Mouse (Mus musculus) heart, embryonic 10.5 days (tissue): ENCODE results near the gene Olfr1410. TPM values are rescaled to one million over a fixed set of nuclear protein-coding genes. Genes with fewer than 3 reads are reported as not detected.

Source experiments
- DNase-seq: peaks from one replicate; pipeline ENCODE4 v3.0.0-alpha.2; 2017; ENCODE audit warnings: low spot score
- H3K27ac ChIP-seq: fragments of 300-500 bp; sonication (generic); 2 replicates; pipeline ENCODE4 v1.5.1; 2016; ENCODE audit warnings: mild to moderate bottlenecking
- H3K27me3 ChIP-seq: fragments of 300-500 bp; sonication (generic); 2 replicates; pipeline ENCODE4 v1.6.1; 2016; ENCODE audit warnings: mild to moderate bottlenecking; ENCODE audit not compliant: poor library complexity, insufficient read depth, severe bottlenecking
- H3K36me3 ChIP-seq: fragments of 300-500 bp; sonication (generic); 2 replicates; pipeline ENCODE4 v1.6.1; 2016; ENCODE audit warnings: mild to moderate bottlenecking, moderate library complexity
- H3K4me1 ChIP-seq: fragments of 300-500 bp; sonication (generic); 2 replicates; pipeline ENCODE4 v1.6.1; 2016; ENCODE audit warnings: mild to moderate bottlenecking
- H3K4me3 ChIP-seq: fragments of 300-500 bp; sonication (generic); 2 replicates; pipeline ENCODE4 v1.5.1; 2016; ENCODE audit warnings: mild to moderate bottlenecking, moderate library complexity
- H3K9me3 ChIP-seq: fragments of 300-500 bp; sonication (generic); 2 replicates; pipeline ENCODE4 v1.6.1; 2016; ENCODE audit warnings: mild to moderate bottlenecking, moderate library complexity
- WGBS: fragments of 180-500 bp; shearing (Covaris S2); methylation state at CpG from one replicate; pipeline ENCODE4 v1.1.7; 2016; 5-methylcytosine and 5-hydroxymethylcytosine counted together
- polyA plus RNA-seq: library from polyadenylated mRNA; unstranded; fragments of >200 nt; fragmentation: Nextera tagmentation; extraction: Ambion mirVana; gene quantifications from 2 replicates; pipeline ENCODE4 v1.2.1, GENCODE M21; 2016

The Olfr1410 gene
- polyA plus RNA-seq, 1 experiment from 2014 or later = not detected

DNA sequence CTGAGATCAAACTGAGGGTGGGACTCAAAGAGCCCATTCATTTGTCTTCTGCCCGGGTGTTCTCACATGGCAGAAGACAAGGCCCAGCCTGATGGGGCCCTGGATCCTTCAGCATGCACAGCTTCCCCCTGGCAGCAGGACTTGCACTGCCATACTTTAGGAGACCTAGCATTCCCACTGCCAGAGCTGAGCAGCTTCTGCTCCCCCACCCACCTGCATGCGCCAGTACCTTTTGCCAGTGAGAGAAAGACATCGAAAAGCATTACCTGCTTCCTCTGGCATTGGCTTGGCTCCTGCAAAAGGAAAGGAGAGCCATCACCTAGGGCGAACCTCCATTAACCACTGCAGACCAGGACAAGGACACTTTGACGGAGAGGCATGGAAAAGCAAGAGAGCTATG, 39.3 kb downstream of the Olfr1410 start:
- H3K36me3 ChIP-seq = 0 out of 2 replicates have a peak, but pooled peaks cover under 1% of the 10 kb centered on the region
- whole genome bisulfite sequencing = 68% methylated on average over 5 of the region's 5 CpGs
- peak; percentile 66 for DNase-seq
- H3K9me3 ChIP-seq = no peaks in the 10 kb centered on the region
- H3K4me1 ChIP-seq = peaks cover 21% of the 10 kb centered on the region
- H3K4me3 ChIP-seq = no peak overlapping the region
- H3K27me3 ChIP-seq = peaks cover 50% of the 10 kb centered on the region; the same call in 1 of the 2 replicates
- no peak overlapping the region for H3K27ac ChIP-seq

DNA sequence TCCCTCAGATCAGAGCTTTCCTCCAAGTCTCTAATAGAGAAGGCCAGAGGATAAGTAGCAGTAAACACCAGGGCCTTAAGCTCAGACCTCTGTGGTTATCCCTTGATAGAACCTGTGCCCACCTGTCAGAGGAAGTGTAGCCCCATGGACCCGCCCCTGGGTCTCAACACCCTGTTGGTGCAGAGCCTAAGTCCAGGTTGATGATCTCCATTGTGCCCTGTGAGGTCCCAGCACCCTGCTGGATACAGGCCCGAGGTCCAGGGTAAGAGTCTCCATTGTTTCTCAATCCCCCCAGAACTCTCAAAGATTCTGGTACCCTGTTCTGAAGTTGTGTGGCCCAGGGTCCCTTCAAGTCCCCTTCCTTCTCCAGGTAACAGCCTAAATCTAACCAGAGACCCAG, 40.5 kb downstream of the Olfr1410 start:
- WGBS = 53% methylated on average over 2 of the region's 2 CpGs
- DNase-seq = peak; percentile 64
- peaks cover 9% of the 10 kb centered on the region for H3K4me1 ChIP-seq
- no peak overlapping the region for H3K27ac ChIP-seq
- no peak overlapping the region for H3K4me3 ChIP-seq
- H3K9me3 ChIP-seq = no peaks in the 10 kb centered on the region
- no peaks in the 10 kb centered on the region for H3K36me3 ChIP-seq
- peaks cover 62% of the 10 kb centered on the region; the same call in 1 of the 2 replicates for H3K27me3 ChIP-seq

DNA sequence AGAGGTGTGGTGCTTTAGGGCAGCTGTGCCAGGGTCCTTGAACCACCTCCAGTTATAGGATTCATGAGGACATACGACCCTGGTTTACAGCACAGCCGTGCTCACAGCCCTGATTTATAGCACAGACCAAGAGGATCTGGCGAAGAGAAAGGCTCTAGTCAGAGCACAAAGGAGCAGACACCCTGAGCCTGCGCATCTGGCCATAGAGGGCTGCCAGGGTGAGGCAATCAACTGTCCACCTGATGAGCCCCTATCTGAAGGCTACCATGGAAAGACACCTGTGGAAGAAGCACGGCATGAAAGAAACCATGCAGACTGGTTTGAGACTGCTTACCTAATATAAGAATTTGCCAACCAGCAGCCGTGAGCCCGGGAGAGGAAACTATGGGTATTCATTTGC, 41.0 kb downstream of the Olfr1410 start:
- no peak overlapping the region for H3K4me3 ChIP-seq
- DNase-seq = peak; percentile 52
- WGBS = 80% methylated on average over 7 of the region's 7 CpGs
- no peaks in the 10 kb centered on the region for H3K9me3 ChIP-seq
- H3K4me1 ChIP-seq = peaks cover 8% of the 10 kb centered on the region; the same call in 1 of the 2 replicates
- no peak overlapping the region for H3K27ac ChIP-seq
- H3K36me3 ChIP-seq = no peaks in the 10 kb centered on the region
- peaks cover 67% of the 10 kb centered on the region for H3K27me3 ChIP-seq

DNA sequence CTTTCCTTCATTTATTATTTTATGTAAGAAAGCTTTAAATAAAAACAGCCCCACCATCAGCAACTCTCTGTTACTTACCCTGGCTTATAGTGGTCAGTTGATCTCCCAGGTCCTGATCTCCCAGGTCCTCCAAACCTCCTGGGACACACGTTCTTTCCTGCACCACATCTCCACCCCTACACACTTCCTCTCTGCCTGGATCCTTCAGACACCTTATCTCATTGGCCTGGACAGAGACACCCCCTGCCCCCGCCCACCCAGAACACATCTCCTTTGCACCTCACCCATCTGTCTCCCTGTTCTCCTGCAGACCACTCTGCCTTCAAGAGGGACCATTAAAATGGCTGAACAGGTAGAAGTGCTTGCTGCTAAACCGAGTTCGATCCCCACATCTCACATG, 41.4 kb downstream of the Olfr1410 start:
- WGBS = 60% methylated on average over 4 of the region's 4 CpGs

DNA sequence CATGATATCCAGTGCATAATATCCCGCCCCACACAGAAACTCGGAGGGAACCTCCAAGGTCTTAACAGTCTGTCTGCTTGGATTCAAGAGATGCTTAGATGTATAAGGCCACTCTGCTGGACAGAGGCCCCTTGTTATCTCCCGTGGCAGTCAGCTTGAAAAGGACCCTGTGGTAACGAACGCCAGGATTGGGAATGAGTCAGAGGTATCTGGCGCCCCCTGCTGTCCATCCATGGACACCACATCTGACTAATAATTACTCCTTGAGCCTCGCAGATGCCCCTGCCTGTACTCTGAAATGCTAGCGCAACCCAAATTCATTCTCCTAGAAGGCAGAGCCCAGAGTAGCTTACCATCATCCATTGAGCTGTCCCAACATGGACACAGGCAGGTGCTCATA, 42.2 kb downstream of the Olfr1410 start:
- Histone ChIP-seq H3K4me3 (no peak overlapping the region), H3K27me3 (peaks cover 78% of the 10 kb centered on the region)

More for the DNA sequence above, 41.4 kb downstream of the Olfr1410 start:
- Histone ChIP-seq H3K4me3 (no peak overlapping the region), H3K27ac (no peak overlapping the region), H3K4me1 (peaks cover 7% of the 10 kb centered on the region; the same call in 1 of the 2 replicates), H3K9me3 (no peaks in the 10 kb centered on the region), H3K27me3 (peaks cover 71% of the 10 kb centered on the region), H3K36me3 (no peaks in the 10 kb centered on the region)
- DNase-seq = peak; percentile 43

DNA sequence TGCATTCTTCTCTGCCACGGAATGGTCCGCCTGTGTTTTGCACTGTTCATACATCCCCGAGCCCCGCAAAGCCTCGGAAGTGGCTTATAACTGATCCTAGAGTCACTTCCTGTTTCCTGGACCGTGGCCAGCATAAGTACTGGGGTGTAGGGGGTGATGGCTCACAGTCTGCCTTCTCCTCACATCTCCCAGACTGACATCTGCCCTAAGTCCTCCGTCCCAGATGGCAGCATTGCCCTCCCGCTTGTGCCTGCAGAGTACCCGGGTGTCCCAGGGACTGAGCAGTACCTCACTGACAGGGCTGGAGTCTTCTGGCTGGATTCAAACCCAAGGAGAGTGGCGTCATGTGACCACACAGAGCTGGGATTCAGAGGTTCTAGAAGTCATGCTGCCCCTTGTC, 42.6 kb downstream of the Olfr1410 start:
- Histone ChIP-seq H3K4me1 (no peaks in the 10 kb centered on the region; the same call in 1 of the 2 replicates), H3K27ac (no peak overlapping the region), H3K9me3 (no peaks in the 10 kb centered on the region), H3K4me3 (no peak overlapping the region), H3K36me3 (no peaks in the 10 kb centered on the region), H3K27me3 (peaks cover 79% of the 10 kb centered on the region)
- no peak for DNase-seq
- 40% methylated on average over 10 of the region's 10 CpGs for WGBS

More for the DNA sequence above, 42.2 kb downstream of the Olfr1410 start:
- no peaks in the 10 kb centered on the region for H3K36me3 ChIP-seq
- 11% methylated on average over 8 of the region's 8 CpGs for WGBS
- no peak overlapping the region for H3K27ac ChIP-seq
- no peaks in the 10 kb centered on the region for H3K9me3 ChIP-seq
- DNase-seq = peak; percentile 90
- peaks cover under 1% of the 10 kb centered on the region; the same call in 1 of the 2 replicates for H3K4me1 ChIP-seq

DNA sequence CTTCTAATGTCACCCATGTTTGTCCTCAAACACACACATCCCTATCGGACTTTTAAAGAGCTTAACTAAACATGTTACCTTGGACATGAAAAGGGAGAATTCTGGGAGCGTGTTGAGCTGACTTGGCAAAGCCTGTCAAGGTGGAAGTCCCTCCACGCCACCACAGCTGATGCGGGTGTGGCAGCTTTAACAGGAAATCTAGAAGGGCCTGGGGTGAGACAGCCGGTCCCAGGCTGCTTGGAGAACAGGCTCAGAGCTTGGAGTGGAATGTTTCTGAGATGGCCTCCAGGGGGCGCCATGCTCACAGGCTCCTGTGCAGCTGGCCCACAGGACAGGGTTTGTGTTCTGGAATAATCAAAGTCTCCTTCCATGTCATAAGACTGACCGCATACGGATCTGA, 43.1 kb downstream of the Olfr1410 start, which contains the start of gene Otos:
Otos (minus strand) TSS at position 169 of the 400 bp plus-strand sequence.
- WGBS = 31% methylated on average over 8 of the region's 8 CpGs
- no peak within 1 kb of the TSS for H3K27ac ChIP-seq
- no peak within 1 kb of the TSS for H3K4me3 ChIP-seq
- no peaks in the 10 kb centered on the region; the same call in 1 of the 2 replicates for H3K4me1 ChIP-seq
- no peak for DNase-seq
- peaks cover 76% of the 10 kb centered on the region for H3K27me3 ChIP-seq
- H3K36me3 ChIP-seq = no peaks in the 10 kb centered on the region
- no peaks in the 10 kb centered on the region for H3K9me3 ChIP-seq

DNA sequence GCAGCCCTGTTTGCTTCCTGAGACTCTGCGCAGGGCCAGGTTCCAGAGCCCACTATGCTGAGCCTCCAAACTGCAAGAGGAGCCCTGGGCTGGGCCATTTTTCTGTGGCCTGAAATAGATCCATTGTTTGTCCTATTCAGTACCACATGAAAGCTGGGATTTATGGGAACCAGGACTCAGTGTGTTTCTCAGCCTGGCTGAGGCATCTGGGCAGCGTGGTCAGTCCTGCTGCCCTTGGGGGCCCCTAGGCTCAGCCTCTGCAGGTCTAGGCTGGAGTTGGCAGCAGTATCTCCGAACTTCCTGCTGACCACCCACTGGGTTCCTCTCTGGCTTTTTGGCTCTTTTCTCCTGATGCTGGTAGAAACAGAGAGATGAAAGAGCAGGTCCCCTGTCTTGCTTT, 45.9 kb downstream of the Olfr1410 start:
- H3K27ac ChIP-seq = no peak overlapping the region
- DNase-seq = no peak
- H3K4me3 ChIP-seq = no peak overlapping the region
- 70% methylated on average over 3 of the region's 3 CpGs for WGBS
- no peaks in the 10 kb centered on the region; the same call in 1 of the 2 replicates for H3K4me1 ChIP-seq
- no peaks in the 10 kb centered on the region for H3K36me3 ChIP-seq
- H3K27me3 ChIP-seq = peaks cover 76% of the 10 kb centered on the region
- H3K9me3 ChIP-seq = no peaks in the 10 kb centered on the region

DNA sequence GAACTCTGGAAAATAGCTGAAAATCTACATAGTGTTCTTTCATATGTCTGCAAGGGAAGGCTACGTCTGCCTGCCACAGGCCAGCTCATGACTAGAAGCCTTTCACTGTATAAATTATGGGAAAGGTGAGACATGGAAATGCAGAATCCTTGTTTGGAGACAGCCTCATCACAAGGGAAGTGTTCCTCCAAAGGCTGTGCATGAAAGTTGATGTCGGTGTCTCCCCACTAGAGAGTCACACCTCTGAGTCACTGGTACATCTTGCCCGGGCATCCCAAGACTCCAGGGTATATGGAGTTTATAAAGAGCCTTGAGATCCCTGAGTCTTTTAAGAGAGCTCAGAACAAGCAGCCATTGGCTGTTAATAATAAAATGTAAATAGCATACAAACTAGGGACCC, 47.6 kb downstream of the Olfr1410 start:
- no peak overlapping the region for H3K27ac ChIP-seq
- no peak overlapping the region for H3K4me3 ChIP-seq
- H3K36me3 ChIP-seq = no peaks in the 10 kb centered on the region
- H3K9me3 ChIP-seq = no peaks in the 10 kb centered on the region
- peaks cover 87% of the 10 kb centered on the region for H3K27me3 ChIP-seq
- 87% methylated on average over 3 of the region's 3 CpGs for WGBS
- no peaks in the 10 kb centered on the region; the same call in 1 of the 2 replicates for H3K4me1 ChIP-seq
- no peak for DNase-seq

DNA sequence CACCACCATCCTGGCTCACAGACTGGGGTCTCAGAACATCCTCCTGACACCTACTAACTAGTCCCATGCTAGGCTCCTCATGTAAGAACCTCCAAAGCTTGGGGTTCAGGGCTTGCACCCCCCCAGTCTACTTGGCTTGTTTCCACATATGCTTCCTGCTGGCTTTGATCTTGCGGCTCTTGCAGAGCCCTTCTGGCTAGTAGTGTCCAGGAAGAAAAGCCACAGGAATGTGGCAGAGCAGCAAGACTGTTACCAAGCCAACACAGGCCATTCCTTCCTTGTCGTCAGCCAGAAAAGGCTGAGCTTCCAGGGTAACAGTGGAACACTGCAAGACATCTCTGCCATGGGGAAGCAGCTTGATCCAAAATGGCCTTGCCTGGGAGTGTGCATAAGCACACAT, 49.1 kb downstream of the Olfr1410 start:
- Histone ChIP-seq H3K36me3 (no peaks in the 10 kb centered on the region), H3K27me3 (peaks cover 81% of the 10 kb centered on the region), H3K9me3 (no peaks in the 10 kb centered on the region), H3K4me1 (no peaks in the 10 kb centered on the region), H3K27ac (no peak overlapping the region), H3K4me3 (no peak overlapping the region)
- WGBS = 52% methylated on average over 2 of the region's 2 CpGs
- DNase-seq = no peak

DNA sequence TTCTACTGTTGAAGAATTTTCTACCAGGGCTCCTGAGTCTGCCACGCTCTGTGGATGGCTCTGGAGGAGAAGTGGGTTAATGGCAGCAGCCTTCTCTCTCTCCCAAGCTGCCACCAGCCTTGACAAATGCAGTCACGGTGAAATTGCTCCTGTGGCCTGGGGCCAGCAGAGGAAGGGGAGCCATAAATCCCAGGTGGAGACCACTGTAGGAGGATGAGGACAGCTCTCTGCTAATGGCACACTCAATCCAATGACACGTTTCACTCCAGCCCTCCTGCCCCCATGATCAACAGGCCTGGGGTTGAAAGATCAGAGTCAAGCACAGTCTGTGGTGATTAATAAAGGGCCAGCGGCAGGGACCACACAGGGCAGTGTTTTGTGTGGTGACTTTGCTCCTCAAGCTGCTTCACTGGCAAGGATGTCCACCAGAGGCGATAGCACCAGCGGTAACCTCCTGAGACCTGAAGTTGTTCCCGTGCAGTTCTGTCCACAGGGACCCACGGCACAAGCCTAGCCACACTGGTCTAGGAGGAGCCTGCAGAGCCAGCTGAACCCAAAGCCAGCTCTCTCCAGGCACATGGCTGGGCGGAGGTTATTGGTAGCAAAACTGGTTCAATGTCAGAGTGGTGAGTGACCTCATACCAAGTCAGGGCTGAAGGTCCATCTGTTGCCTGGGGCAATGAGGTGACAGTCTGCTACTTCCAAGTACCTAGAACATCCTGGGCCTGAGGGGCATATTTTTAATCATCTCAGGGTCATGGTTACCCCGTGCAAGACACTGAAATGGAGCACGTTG, 51.6 kb downstream of the Olfr1410 start:
- Histone ChIP-seq H3K27ac (no peak overlapping the region), H3K27me3 (peaks cover 57% of the 10 kb centered on the region), H3K4me1 (no peaks in the 10 kb centered on the region), H3K36me3 (no peaks in the 10 kb centered on the region), H3K4me3 (no peak overlapping the region), H3K9me3 (no peaks in the 10 kb centered on the region)
- DNase-seq = no peak
- WGBS = 78% methylated on average over 11 of the region's 11 CpGs

DNA sequence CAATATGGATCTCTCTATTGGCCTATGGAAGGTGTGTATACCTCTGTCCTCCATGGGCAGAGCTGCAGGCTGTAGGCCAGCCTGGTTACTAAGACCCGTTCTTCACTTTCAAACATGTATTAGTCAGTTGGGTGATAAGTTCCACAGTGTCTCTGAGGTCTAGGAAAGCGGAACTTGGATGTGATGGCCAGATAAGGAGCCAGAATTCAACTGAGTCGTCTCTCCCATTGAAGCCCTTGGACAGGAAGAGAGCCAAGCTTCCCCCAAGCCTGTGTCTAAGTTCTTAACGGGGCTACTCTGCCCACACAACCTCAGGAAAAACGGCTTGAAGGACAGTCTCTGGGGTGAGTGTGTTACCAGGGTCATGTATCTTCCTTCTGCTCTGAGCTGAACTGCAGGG, 53.8 kb downstream of the Olfr1410 start:
- peaks cover 44% of the 10 kb centered on the region for H3K27me3 ChIP-seq
- WGBS = 49% methylated on average over 5 of the region's 5 CpGs
- H3K9me3 ChIP-seq = no peaks in the 10 kb centered on the region
- H3K36me3 ChIP-seq = no peaks in the 10 kb centered on the region
- H3K4me3 ChIP-seq = no peak overlapping the region
- DNase-seq = no peak
- no peaks in the 10 kb centered on the region for H3K4me1 ChIP-seq
- no peak overlapping the region for H3K27ac ChIP-seq
